20 mouse cellular contexts compared by ENCODE assay signal in the genomic region with DNA sequence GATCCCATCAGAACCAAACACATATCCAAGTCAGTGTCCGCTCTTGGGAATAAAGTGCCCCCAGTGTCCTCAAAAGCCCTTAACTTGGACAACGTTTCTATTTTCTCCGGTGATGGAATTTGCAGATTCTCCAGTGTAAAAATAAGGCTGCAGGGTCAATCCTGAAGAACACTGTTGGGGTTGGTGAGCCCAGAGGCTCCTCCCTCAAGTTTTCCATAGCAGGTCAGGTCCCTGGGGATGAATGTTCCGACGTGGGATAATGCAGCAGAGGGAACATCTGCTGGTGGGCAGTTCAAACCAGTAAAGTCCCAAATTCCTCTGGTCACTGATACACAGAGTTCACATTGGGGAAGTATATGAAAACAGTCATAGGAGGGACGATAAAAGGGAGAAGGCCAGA.
DNase-seq lines count a peak whose midpoint lies in the region; ATAC-seq and TF ChIP-seq lines count a peak whose summit lies in the region.
"Had no signal": no experiment of that assay in that cellular context is flagged by ENCODE, and none has a peak within 500 bp of the region (broad histone marks: within the 10 kb centered on the region; RNA-seq: fewer than 3 reads in every experiment).

No protein-coding gene starts in this region.

- intact Hi-C loops in gastrocnemius, adult 2 months (cut with DNase I), result no loop called here
- intact Hi-C loops in gastrocnemius, postnatal 14 days (cut with DNase I; ENCODE audit: low total_unique reads), result no loop called here

- no peak overlapping the region for H3K9ac ChIP-seq in kidney, embryonic 14.5 days (ENCODE audit: low read depth, low read length)
- H3K9ac ChIP-seq in hindbrain, embryonic 14.5 days, result no peak overlapping the region
- H3K9ac ChIP-seq: embryonic facial prominence, embryonic 13.5 days; heart, embryonic 13.5 days; midbrain, embryonic 13.5 days; neural tube, embryonic 13.5 days had no signal

- no peaks in the 10 kb centered on the region for H3K36me3 ChIP-seq in kidney, embryonic 14.5 days (ENCODE audit: control insufficient read depth, insufficient read depth, low read length)
- H3K36me3 ChIP-seq in hindbrain, embryonic 14.5 days (replicated peaks; ENCODE audit: control insufficient read depth, insufficient read depth), result no peaks in the 10 kb centered on the region
- H3K36me3 ChIP-seq: embryonic facial prominence, embryonic 13.5 days; heart, embryonic 13.5 days; hindbrain, embryonic 10.5 days; midbrain, embryonic 13.5 days; neural tube, embryonic 13.5 days had no signal

- no peaks in the 10 kb centered on the region for H3K4me1 ChIP-seq in kidney, embryonic 14.5 days (ENCODE audit: control insufficient read depth, insufficient read depth, low read length)
- H3K4me1 ChIP-seq in hindbrain, embryonic 14.5 days (replicated peaks; ENCODE audit: control insufficient read depth, insufficient read depth, low read length), result peaks cover 13% of the 10 kb centered on the region

- no peak for ATAC-seq in kidney, embryonic 14.5 days (ENCODE audit: low FRiP score, low TSS enrichment)
- ATAC-seq in hindbrain, embryonic 14.5 days (ENCODE audit: low FRiP score), result no peak
- ATAC-seq: CD4-positive, CD25-positive, alpha-beta regulatory T cell, adult 4 months; forebrain, embryonic 14.5 days; midbrain, embryonic 13.5 days; Patski had no signal

- peaks cover 3% of the 10 kb centered on the region; the same call in 1 of the 2 replicates for H3K9me3 ChIP-seq in kidney, embryonic 14.5 days (ENCODE audit: control insufficient read depth, low read length)
- no peaks in the 10 kb centered on the region for H3K9me3 ChIP-seq in hindbrain, embryonic 14.5 days (ENCODE audit: control insufficient read depth, low read length)
- H3K9me3 ChIP-seq: embryonic facial prominence, embryonic 13.5 days; heart, embryonic 13.5 days; hindbrain, embryonic 10.5 days; limb, embryonic 10.5 days; midbrain, embryonic 13.5 days; neural tube, embryonic 13.5 days had no signal

- no peak overlapping the region for H3K4me2 ChIP-seq in kidney, embryonic 14.5 days (replicated peaks; ENCODE audit: low read depth, low read length)
- no peak overlapping the region for H3K4me2 ChIP-seq in hindbrain, embryonic 14.5 days (replicated peaks)
- H3K4me2 ChIP-seq: embryonic facial prominence, embryonic 13.5 days; heart, embryonic 13.5 days; midbrain, embryonic 13.5 days; neural tube, embryonic 13.5 days had no signal

- H3K4me3 ChIP-seq in gastrocnemius, adult 2 months, result no peak overlapping the region
- H3K4me3 ChIP-seq in kidney, embryonic 14.5 days (ENCODE audit: low read length), result no peak overlapping the region
- no peak overlapping the region for H3K4me3 ChIP-seq in hindbrain, embryonic 14.5 days (replicated peaks; ENCODE audit: low read length)
- H3K4me3 ChIP-seq: embryonic facial prominence, embryonic 13.5 days; heart, embryonic 13.5 days; hindbrain, embryonic 10.5 days; limb, embryonic 10.5 days; midbrain, embryonic 13.5 days; neural tube, embryonic 13.5 days had no signal

- H3K27ac ChIP-seq in gastrocnemius, adult 2 months, result peak overlapping the region; percentile 76
- no peak overlapping the region for H3K27ac ChIP-seq in kidney, embryonic 14.5 days (ENCODE audit: low read depth, low read length)
- no peak overlapping the region for H3K27ac ChIP-seq in hindbrain, embryonic 14.5 days
- H3K27ac ChIP-seq: embryonic facial prominence, embryonic 13.5 days; heart, embryonic 13.5 days; hindbrain, embryonic 10.5 days; limb, embryonic 10.5 days; midbrain, embryonic 13.5 days; neural tube, embryonic 13.5 days had no signal

- no peak for TF ChIP-seq CTCF in gastrocnemius, adult 2 months (IDR thresholded peaks at IDR 0.05)

- H3K27me3 ChIP-seq in kidney, embryonic 14.5 days (ENCODE audit: control insufficient read depth, insufficient read depth, low read length), result no peaks in the 10 kb centered on the region
- H3K27me3 ChIP-seq in hindbrain, embryonic 14.5 days (ENCODE audit: control insufficient read depth, insufficient read depth, low read length), result no peaks in the 10 kb centered on the region
- H3K27me3 ChIP-seq: embryonic facial prominence, embryonic 13.5 days; heart, embryonic 13.5 days; midbrain, embryonic 13.5 days; neural tube, embryonic 13.5 days; Patski had no signal

- 72% methylated on average over 6 of the region's 6 CpGs for WGBS in kidney, embryonic 14.5 days
- whole genome bisulfite sequencing in hindbrain, embryonic 14.5 days, result 80% methylated on average over 6 of the region's 6 CpGs

- DNase-seq in gastrocnemius, adult 2 months, result peak; percentile 45
- no peak for DNase-seq in gastrocnemius, postnatal 10 days
- peak; percentile 24 for DNase-seq in kidney, adult 11 months
- DNase-seq in gastrocnemius, postnatal 14 days, result peak; percentile 42
- DNase-seq in kidney, postnatal 25 days, result peak; percentile 51 to 60
- DNase-seq in hindbrain, embryonic 14.5 days (ENCODE audit: low spot score), result no peak
- DNase-seq in adrenal gland, adult 2 months, result no peak
- DNase-seq: adrenal gland, postnatal 10 days; cerebellum, postnatal 14 days; thymus, adult 2 months had no signal

Comparison
In these comparisons a context has a peak if more than half of its experiments do, and no peak if none do; other contexts are left out.
1. DNase-seq: peak in gastrocnemius, adult 2 months (single experiment), kidney, adult 11 months (single experiment), gastrocnemius, postnatal 14 days (single experiment) and kidney, postnatal 25 days (2 of 2); none in gastrocnemius, postnatal 10 days (single experiment), hindbrain, embryonic 14.5 days (single experiment) and adrenal gland, adult 2 months (single experiment).